8 mouse cellular contexts compared by ENCODE assay signal in the genomic region with DNA sequence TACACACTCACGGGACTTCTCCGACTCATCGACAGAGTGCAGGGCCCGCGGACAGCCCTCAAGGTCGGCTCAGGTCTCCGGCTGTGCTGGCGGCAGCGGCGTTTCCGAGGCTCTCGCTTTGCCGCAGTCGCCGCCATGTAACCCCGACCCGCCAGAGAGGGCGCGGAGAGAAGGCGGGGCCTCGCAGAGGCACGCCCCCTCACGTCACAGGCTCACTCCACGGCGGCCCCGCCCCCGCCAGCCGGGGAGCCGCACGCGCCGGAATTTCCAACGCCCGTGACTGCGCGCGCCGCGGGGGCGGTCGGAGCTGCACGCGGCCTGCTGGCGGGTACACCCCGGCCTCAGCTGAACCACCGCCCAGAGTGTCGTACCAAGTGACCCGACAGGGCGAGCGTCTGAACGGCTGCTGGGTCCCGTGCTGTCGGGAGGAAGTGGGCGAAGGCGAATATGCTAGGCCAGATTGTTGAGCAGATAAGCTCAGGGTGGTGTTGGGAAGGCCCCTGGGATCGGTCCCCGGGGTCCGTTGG. TPM values are rescaled to one million over a fixed set of nuclear protein-coding genes. Genes with fewer than 3 reads are reported as not detected.
DNase-seq lines count a peak whose midpoint lies in the region; ATAC-seq lines count a peak whose summit lies in the region.

A gene (minus strand): TSS at position 154 of the 527 bp plus-strand sequence.

- H3K4me1 ChIP-seq in intestine, embryonic 15.5 days (replicated peaks) = 0 out of 2 replicates have a peak, but pooled peaks cover 6% of the 10 kb centered on the region

- H3K27me3 ChIP-seq in intestine, embryonic 15.5 days (replicated peaks) = no peaks in the 10 kb centered on the region

- H3K27ac ChIP-seq in intestine, embryonic 15.5 days = peak within 1 kb of the TSS; percentile 99

- peak; percentile 99 for DNase-seq in adrenal gland, postnatal 10 days
- DNase-seq in embryo, embryonic 9.5 days (ENCODE audit: extremely low spot score) = peak; percentile 95
- DNase-seq in gastrocnemius, postnatal 4 days (ENCODE audit: low spot score in 2 of 2) = peak; percentile 98 to 99
- DNase-seq in left cerebral cortex, postnatal 14 days (ENCODE audit: low spot score in 2 of 2) = peak; percentile 97 to 99
- peak; percentile 97 for DNase-seq in right cerebral cortex, postnatal 14 days
- DNase-seq in urinary bladder, postnatal 36 days (ENCODE audit: low spot score in 2 of 2) = peak; percentile 97 to 98

- intact Hi-C loops in left cerebral cortex, postnatal 14 days (cut with DNase I) = loop anchor here (1.0 to 5.0 kb wide), 2 partner anchors 31 to 98 kb away; a partner anchor contains a TSS

- WGBS in intestine, embryonic 15.5 days = under 1% methylated on average over 58 of the region's 58 CpGs

- H3K4me3 ChIP-seq in intestine, embryonic 15.5 days (replicated peaks) = peak within 1 kb of the TSS; percentile 71

- peak within 1 kb of the TSS; percentile 91 for H3K9ac ChIP-seq in intestine, embryonic 15.5 days

- no peaks in the 10 kb centered on the region for H3K36me3 ChIP-seq in intestine, embryonic 15.5 days

- H3K4me2 ChIP-seq in intestine, embryonic 15.5 days (replicated peaks) = peak within 1 kb of the TSS; percentile 84

- peak; percentile 92 for ATAC-seq in intestine, embryonic 15.5 days
- peak; percentile 87 for ATAC-seq in megakaryocyte-erythroid progenitor cell, adult 5-6 weeks (replicated peaks; ENCODE audit: low FRiP score, low TSS enrichment, poor library complexity, severe bottlenecking)

- H3K9me3 ChIP-seq in intestine, embryonic 15.5 days = no peaks in the 10 kb centered on the region

RNA-seq across cellular contexts. Expression of the gene that starts here (rescaled TPM):
- total RNA-seq in adrenal gland, postnatal 10 days (2021) = 10 to 100 TPM; 34.6 to 35.1 TPM
- 10 to 100 TPM; 49.1 to 51.6 TPM for total RNA-seq in gastrocnemius, postnatal 4 days (2021)
- polyA plus RNA-seq in intestine, embryonic 15.5 days (2015; fragmentation: Nextera tagmentation; extraction: Ambion mirVana) = 47.2 and 55.5 TPM in 2 replicates
- total RNA-seq in left cerebral cortex, postnatal 14 days (2021) = 10 to 100 TPM; 74.9 to 87.9 TPM
- 28.6 and 30.0 TPM in 2 replicates for total RNA-seq in megakaryocyte-erythroid progenitor cell, adult 5-6 weeks (2014; fragmentation: Nextera tagmentation)
- 37.8 and 38.0 TPM in 2 replicates for total RNA-seq in megakaryocyte-erythroid progenitor cell, adult 5-6 weeks (2017)

Comparison
In these comparisons a context has a peak if more than half of its experiments do, and no peak if none do; other contexts are left out.
1. Peak in every context shown above with its lines: DNase-seq, ATAC-seq, H3K4me3 ChIP-seq and H3K27ac ChIP-seq.